Mouse (Mus musculus): ENCODE results near the gene Chd5.

DNA sequence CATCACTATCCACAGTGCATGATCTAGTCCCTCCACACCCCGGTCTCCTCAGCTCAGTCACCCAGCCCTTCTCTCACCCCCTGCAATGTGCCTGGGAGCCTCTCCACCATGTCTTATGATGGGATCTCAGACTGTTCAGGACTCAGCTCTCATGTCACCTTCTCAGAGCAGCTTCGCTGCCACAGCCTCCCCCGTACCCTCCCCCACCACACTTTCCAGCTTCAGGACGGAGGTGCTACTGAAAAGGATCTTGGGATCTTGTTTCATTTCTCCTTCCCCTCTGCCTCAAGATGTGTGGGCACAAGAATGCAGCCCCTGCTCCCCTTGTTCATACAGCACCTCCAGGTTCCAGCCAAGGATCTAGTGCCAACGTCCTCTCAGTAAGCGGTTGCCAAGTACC is 85.1 kb downstream of the Chd5 start:
- TF ChIP-seq CTCF (conservative IDR thresholded peaks at IDR 0.05; ENCODE audit: low read length) (no peak), POU5F1 (IDR thresholded peaks at IDR 0.05; ENCODE audit: borderline replicate concordance, low read length) (no peak)

Data from E14TG2a.4 (cell line).